Mouse (Mus musculus) left cerebral cortex, adult 2 months (tissue): ENCODE measurements around the gene Sae1. TPM values are rescaled to one million over a fixed set of nuclear protein-coding genes. Genes with fewer than 3 reads are reported as not detected.
"Not testable (repeated sequence)": the region's sequence is repeated elsewhere in the genome, so short reads cannot be mapped to it uniquely, and the experiment has no call there.

Experiments used
- DNase-seq, 2 experiments: peaks; one replicate each; pipeline ENCODE4 v3.0.0; 2021 to 2022; ENCODE audit warnings: low spot score in 2 of 2, mixed read lengths in 1 of 2; ENCODE audit errors: extremely low spot score in 1 of 2
- H3K27ac ChIP-seq: fragments of 200-600 bp; 2 replicates; pipeline ENCODE4 v1.8.1; 2022
- H3K4me3 ChIP-seq: fragments of 200-600 bp; 2 replicates; pipeline ENCODE4 v1.8.1; 2022
- CTCF ChIP-seq: fragments of 200-600 bp; IDR thresholded peaks from 2 replicates; pipeline ENCODE4 v1.8.1; 2022; ENCODE audit warnings: antibody characterized with exemption, mild to moderate bottlenecking, moderate library complexity
- intact Hi-C: fragments of 180-260 bp; cut with DNase I; formaldehyde crosslinking; loops from one replicate; pipeline ENCODE4 v1.15.1; 2025
- total RNA-seq, 2 experiments: library from RNA; stranded (reverse); gene quantifications; 2 replicates each; pipeline ENCODE4 v1.2.3; 2021

The Sae1 gene
- total RNA-seq, 2 experiments from 2014 or later: 100 to 105 TPM

GRCm38 (mm10) chr7:16312011-16312671, 75.5 kb downstream of the Sae1 start:
- H3K27ac ChIP-seq: peak overlapping the region; percentile 100
- intact Hi-C loops: no loop called here
- peak overlapping the region; percentile 69 for H3K4me3 ChIP-seq
- no peak for TF ChIP-seq CTCF
- DNase-seq: no peak

GRCm38 (mm10) chr7:16311453-16312004, 76.1 kb downstream of the Sae1 start:
- peak in 1 of 2 experiments; percentile 23 for DNase-seq
- no peak for TF ChIP-seq CTCF
- intact Hi-C loops: no loop called here
- H3K4me3 ChIP-seq: peak overlapping the region; percentile 69
- peak overlapping the region; percentile 100 for H3K27ac ChIP-seq

- peak; percentile 50 to 54 for DNase-seq
- Histone ChIP-seq H3K27ac (peak overlapping the region; percentile 79), H3K4me3 (peak overlapping the region; percentile 93)
- no peak for TF ChIP-seq CTCF
- intact Hi-C loops: no loop called here
These were observed 76.8 kb downstream of the Sae1 start for GRCm38 (mm10) chr7:16310521-16311452.

- intact Hi-C loops: no loop called here
- peak; percentile 74 for TF ChIP-seq CTCF
These were observed 77.5 kb downstream of the Sae1 start for GRCm38 (mm10) chr7:16310020-16310520.

GRCm38 (mm10) chr7:16309318-16310019, 78.1 kb downstream of the Sae1 start:
- Histone ChIP-seq H3K4me3 (peak overlapping the region; percentile 93), H3K27ac (peak overlapping the region; percentile 85)
- DNase-seq: peak; percentile 86 to 88
- no peak for TF ChIP-seq CTCF
- intact Hi-C loops: loop anchor here (1.0 kb wide), 1 partner anchor 14 kb away; no protein-coding TSS in a partner anchor

More at GRCm38 (mm10) chr7:16310020-16310520, 77.5 kb downstream of the Sae1 start:
- Histone ChIP-seq H3K27ac (peak overlapping the region; percentile 85), H3K4me3 (peak overlapping the region; percentile 93)
- peak; percentile 77 for DNase-seq

- H3K27ac ChIP-seq: peak overlapping the region; percentile 38
- no peak for DNase-seq
- intact Hi-C loops: loop anchor here (1.0 kb wide), 1 partner anchor 13 kb away; no protein-coding TSS in a partner anchor
These were observed 78.9 kb downstream of the Sae1 start for GRCm38 (mm10) chr7:16308555-16309317.

GRCm38 (mm10) chr7:16308093-16308492, 79.5 kb downstream of the Sae1 start, which contains the start of gene Bbc3:
TSS of gene Bbc3 (plus strand) at chr7:16308393.
- peak within 1 kb of the TSS; percentile 38 for H3K27ac ChIP-seq

More at GRCm38 (mm10) chr7:16308555-16309317, 78.9 kb downstream of the Sae1 start:
- H3K4me3 ChIP-seq: peak overlapping the region; percentile 93
- no peak for TF ChIP-seq CTCF

GRCm38 (mm10) chr7:16307141-16307540, 80.5 kb downstream of the Sae1 start:
- H3K27ac ChIP-seq, intact Hi-C loops, H3K4me3 ChIP-seq, DNase-seq: not testable (repeated sequence)

More at GRCm38 (mm10) chr7:16308093-16308492, 79.5 kb downstream of the Sae1 start, which contains the start of gene Bbc3:
- DNase-seq, intact Hi-C loops: not testable (repeated sequence)
- peak within 1 kb of the TSS; percentile 93 for H3K4me3 ChIP-seq

- Histone ChIP-seq H3K4me3 (peak overlapping the region; percentile 73), H3K27ac (peak overlapping the region; percentile 82)
- intact Hi-C loops: loop anchor here (5.0 kb wide), 1 partner anchor 318 kb away; no protein-coding TSS in a partner anchor
- DNase-seq: peak; percentile 97
- no peak; the same call in 1 of the 2 replicates for TF ChIP-seq CTCF
These were observed 88.1 kb downstream of the Sae1 start for GRCm38 (mm10) chr7:16299419-16300035.

- Histone ChIP-seq H3K4me3 (peak overlapping the region; percentile 73), H3K27ac (peak overlapping the region; percentile 80)
- intact Hi-C loops: loop anchor here (5.0 kb wide), 1 partner anchor 318 kb away; no protein-coding TSS in a partner anchor
- DNase-seq: no peak
- no peak for TF ChIP-seq CTCF
These were observed 88.7 kb downstream of the Sae1 start for GRCm38 (mm10) chr7:16298927-16299326.
